Mouse (Mus musculus) liver, adult 2 months (tissue): ENCODE measurements at regions not wholly inside any gene's neighbourhood (a gene's known extent, or its start where the extent isn't known, plus 50 kb on each side); places are given as distances from the start of the nearest gene placed in this dataset.

ENCODE experiments used
- CTCF ChIP-seq: fragments of 200-500 bp; IDR thresholded peaks from 2 replicates; pipeline ENCODE4 v1.5.1; 2011; ENCODE audit warnings: low read depth, low read length, control low read depth
- POLR2A ChIP-seq: fragments of 200-500 bp; IDR thresholded peaks from 2 replicates; pipeline ENCODE4 v1.6.1; 2011; ENCODE audit warnings: low read length, control low read depth; ENCODE audit not compliant: insufficient read depth; ENCODE audit errors: extremely low read depth

GRCm38 (mm10) chr1:186312008-186312407 lies 194.9 kb upstream of the Lyplal1 start:
- TF ChIP-seq POLR2A: no peak
- TF ChIP-seq CTCF: no peak
